Mouse (Mus musculus) effector memory CD4-positive, alpha-beta T cell, adult 7 months (primary cell): ENCODE measurements around the gene Olfr545. TPM values are rescaled to one million over a fixed set of nuclear protein-coding genes. Genes with fewer than 3 reads are reported as not detected.

Experiments
- polyA plus RNA-seq: library from polyadenylated mRNA; unstranded; fragments of 100-300 nt; shearing (Covaris generic); gene quantifications from one replicate; pipeline ENCODE4 v1.2.1, GENCODE M21; 2017

Olfr545 gene
- polyA plus RNA-seq = not detected

DNA sequence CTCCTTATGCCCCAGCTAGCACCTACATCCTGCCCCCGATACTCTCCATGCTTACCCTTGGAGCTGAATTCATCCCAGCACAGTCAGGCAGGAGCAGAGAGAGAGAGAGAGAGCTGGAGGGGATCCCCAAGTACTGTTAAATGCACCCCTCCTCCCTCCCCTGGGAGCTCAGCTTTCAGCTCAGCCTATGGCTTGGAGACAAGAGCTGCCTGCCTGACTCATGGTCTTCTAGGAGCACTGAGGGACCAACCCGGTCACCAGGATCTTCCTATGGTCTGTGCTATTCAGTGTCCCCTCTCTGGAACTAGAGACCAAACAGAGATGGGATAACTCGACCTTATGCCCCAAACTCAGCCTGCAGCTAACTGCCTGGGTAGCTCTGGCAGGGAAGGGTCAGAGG is at the start of gene Olfr545:
Olfr545 (minus strand) TSS at position 101 of the 400 bp plus-strand sequence.

DNA sequence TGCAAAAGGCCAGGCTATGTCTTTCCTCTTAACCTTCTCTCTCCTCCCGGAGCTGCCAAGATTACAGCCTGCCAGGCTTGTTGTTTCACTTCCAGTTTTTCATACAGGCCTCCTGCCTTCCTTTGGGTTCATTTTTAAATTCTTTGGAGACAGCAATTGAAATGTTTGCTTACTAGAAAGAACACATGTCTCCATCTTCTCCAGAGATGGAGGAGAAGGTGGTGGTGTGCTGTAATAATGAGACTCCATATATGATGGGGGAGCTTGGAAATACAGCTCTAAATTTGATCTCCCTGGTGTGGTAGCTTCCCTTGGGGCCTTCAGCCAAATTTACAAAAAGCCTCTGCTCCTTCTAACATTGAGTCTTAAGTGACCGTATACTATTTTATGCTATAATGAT is 41.2 kb upstream of the Olfr545 start, which contains the start of gene Olfr548-ps1:
Olfr548-ps1 (plus strand) TSS at position 301 of the 400 bp plus-strand sequence.

DNA sequence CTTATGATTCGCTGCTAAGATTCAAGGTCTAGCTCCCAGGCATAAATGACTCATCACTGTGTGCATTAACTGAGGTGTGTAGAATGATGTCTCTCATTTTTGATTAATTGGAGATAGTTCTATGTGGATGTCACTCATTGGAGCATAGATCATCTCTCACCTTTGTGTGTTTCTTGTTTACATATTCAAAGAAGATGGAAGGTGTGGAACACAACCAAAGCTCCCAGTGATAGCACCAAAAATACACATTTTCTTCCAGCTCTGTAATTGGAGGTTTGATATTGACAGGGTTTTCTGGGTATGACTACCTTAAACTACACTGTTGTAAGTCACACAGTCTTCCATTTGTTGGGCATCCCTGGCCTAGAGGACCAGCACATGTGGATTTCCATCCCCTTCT is 35.1 kb upstream of the Olfr545 start, which contains the start of gene Olfr547:
Olfr547 (plus strand) TSS at position 301 of the 400 bp plus-strand sequence.

GRCm38 (mm10) chr7:102488161-102488560 is 11.2 kb downstream of the Olfr545 start, which contains the start of gene Olfr544:
Olfr544 (minus strand) TSS chr7:102488313.

GRCm38 (mm10) chr7:102481579-102481978 is 17.8 kb downstream of the Olfr545 start, which contains the start of gene Olfr543:
Olfr543 (minus strand) TSS chr7:102481679.

GRCm38 (mm10) chr7:102441657-102442391 is 57.5 kb downstream of the Olfr545 start, which contains the start of gene Rrm1:
Rrm1 (plus strand) TSS chr7:102441695.

Other genes with a start within 250 kb of the Olfr545 start
- 645 TPM for gene Rhog, start 243.5 kb downstream of the Olfr545 start, polyA plus RNA-seq
- 160 TPM for gene Stim1, start 231.8 kb downstream of the Olfr545 start, polyA plus RNA-seq
- 47.0 TPM for gene Rrm1, start 57.9 kb downstream of the Olfr545 start, polyA plus RNA-seq
- 0.44 TPM for gene Olfr543, start 17.9 kb downstream of the Olfr545 start, polyA plus RNA-seq
- gene Olfr544, start 11.3 kb downstream of the Olfr545 start, polyA plus RNA-seq = not detected
- gene Olfr547, start 35.2 kb upstream of the Olfr545 start, polyA plus RNA-seq = not detected
- gene Olfr548-ps1, start 41.3 kb upstream of the Olfr545 start, polyA plus RNA-seq = not detected
- not detected for gene Olfr549, start 50.3 kb upstream of the Olfr545 start, polyA plus RNA-seq
- 19.6 TPM for gene Trim21, start 65.9 kb upstream of the Olfr545 start, polyA plus RNA-seq
- gene Olfr550, start 71.9 kb upstream of the Olfr545 start, polyA plus RNA-seq = 0.22 TPM
- 0.09 TPM for gene Olfr551, start 92.3 kb upstream of the Olfr545 start, polyA plus RNA-seq
- gene Olfr552, start 98.2 kb upstream of the Olfr545 start, polyA plus RNA-seq = not detected
- not detected for gene Olfr553, start 118.6 kb upstream of the Olfr545 start, polyA plus RNA-seq
- 0.95 TPM for gene Olfr554, start 138.9 kb upstream of the Olfr545 start, polyA plus RNA-seq
- gene Olfr555, start 159.2 kb upstream of the Olfr545 start, polyA plus RNA-seq = not detected
- not detected for gene Olfr556, start 165.3 kb upstream of the Olfr545 start, polyA plus RNA-seq
- gene Trim68, start 187.8 kb upstream of the Olfr545 start, polyA plus RNA-seq = 7.4 TPM
- gene Olfr557, start 196.3 kb upstream of the Olfr545 start, polyA plus RNA-seq = not detected
- not detected for gene Olfr558, start 202.6 kb upstream of the Olfr545 start, polyA plus RNA-seq
- gene Olfr33, start 219.5 kb upstream of the Olfr545 start, polyA plus RNA-seq = not detected
- gene Olfr559, start 227.9 kb upstream of the Olfr545 start, polyA plus RNA-seq = not detected